Mouse (Mus musculus) small intestine, adult 2 months (tissue): ENCODE results near the gene Zfp869.

Source experiments
- CTCF ChIP-seq: fragments of 200-500 bp; IDR thresholded peaks from 2 replicates; pipeline ENCODE4 v1.5.1; 2012; ENCODE audit warnings: low read depth, mild to moderate bottlenecking, control low read depth, inconsistent platforms, low read length, moderate library complexity, mixed read lengths; ENCODE audit not compliant: insufficient replicate concordance, insufficient read length; ENCODE audit errors: extremely low read depth
- POLR2A ChIP-seq: fragments of 200-500 bp; IDR thresholded peaks from 2 replicates; pipeline ENCODE4 v1.6.1; 2012; ENCODE audit warnings: low read depth, mild to moderate bottlenecking, control low read depth, inconsistent platforms, low read length, moderate library complexity

DNA sequence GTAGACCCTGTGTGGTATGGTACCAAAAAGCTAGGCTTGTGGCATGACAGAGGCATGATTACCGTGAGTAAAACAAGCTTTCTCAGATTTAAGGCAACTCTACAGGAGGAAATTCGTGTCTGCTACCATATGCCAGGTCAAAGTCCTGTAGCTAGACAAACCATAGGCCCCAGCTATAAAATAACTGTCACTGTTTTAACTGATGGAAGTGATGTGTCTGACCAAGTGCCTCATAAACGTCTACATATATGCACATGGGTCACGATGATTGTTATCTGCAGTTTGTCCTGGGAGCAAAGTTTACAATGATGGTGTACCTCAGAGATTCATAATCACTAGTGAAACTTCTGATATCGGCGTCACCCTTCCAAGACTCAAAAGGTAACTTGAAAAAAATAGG lies 30.2 kb upstream of the Zfp869 start:
- TF ChIP-seq CTCF (no peak), POLR2A (no peak)
